Mouse (Mus musculus) neural tube, embryonic 12.5 days (tissue): Measurements from ENCODE around the gene Cacng8. TPM values are rescaled to one million over a fixed set of nuclear protein-coding genes. Genes with fewer than 3 reads are reported as not detected.
A peak's percentile ranks its signal among the peaks of the same experiment; 100 is the strongest.

Experiments
- ATAC-seq: fragments of 200-750 bp; cut with Nextera tagmentation; 2 replicates; pipeline ENCODE4 v1.8.0; 2017; ENCODE audit warnings: low read depth, mild to moderate bottlenecking, moderate TSS enrichment, moderate library complexity; ENCODE audit not compliant: low FRiP score
- H3K27ac ChIP-seq: fragments of 300-500 bp; sonication (generic); 2 replicates; pipeline ENCODE4 v1.5.1; 2016
- H3K27me3 ChIP-seq: fragments of 300-500 bp; sonication (generic); replicated peaks from 2 replicates; pipeline ENCODE4 v1.6.1; 2016; ENCODE audit warnings: mild to moderate bottlenecking
- H3K36me3 ChIP-seq: fragments of 300-500 bp; sonication (generic); 2 replicates; pipeline ENCODE4 v1.6.1; 2016; ENCODE audit warnings: mild to moderate bottlenecking
- H3K4me1 ChIP-seq: fragments of 300-500 bp; sonication (generic); 2 replicates; pipeline ENCODE4 v1.6.1; 2016
- H3K4me2 ChIP-seq: fragments of 300-500 bp; sonication (generic); replicated peaks from 2 replicates; pipeline ENCODE4 v1.6.1; 2016; ENCODE audit warnings: mild to moderate bottlenecking
- H3K4me3 ChIP-seq: fragments of 300-500 bp; sonication (generic); 2 replicates; pipeline ENCODE4 v1.5.1; 2016
- H3K9ac ChIP-seq: fragments of 300-500 bp; sonication (generic); 2 replicates; pipeline ENCODE4 v1.6.1; 2016; ENCODE audit warnings: mild to moderate bottlenecking
- H3K9me3 ChIP-seq: fragments of 300-500 bp; sonication (generic); 2 replicates; pipeline ENCODE4 v1.6.1; 2016; ENCODE audit warnings: mild to moderate bottlenecking
- WGBS: fragments of 180-500 bp; shearing (Covaris S2); methylation state at CpG from one replicate; pipeline ENCODE4 v1.1.7; 2016; 5-methylcytosine and 5-hydroxymethylcytosine counted together
- polyA plus RNA-seq: library from polyadenylated mRNA; unstranded; fragments of >200 nt; fragmentation: Nextera tagmentation; extraction: Ambion mirVana; gene quantifications from 2 replicates; pipeline ENCODE4 v1.2.1, GENCODE M21; 2016

Gene Cacng8
- polyA plus RNA-seq, 1 experiment from 2014 or later, result 7.1 TPM

DNA sequence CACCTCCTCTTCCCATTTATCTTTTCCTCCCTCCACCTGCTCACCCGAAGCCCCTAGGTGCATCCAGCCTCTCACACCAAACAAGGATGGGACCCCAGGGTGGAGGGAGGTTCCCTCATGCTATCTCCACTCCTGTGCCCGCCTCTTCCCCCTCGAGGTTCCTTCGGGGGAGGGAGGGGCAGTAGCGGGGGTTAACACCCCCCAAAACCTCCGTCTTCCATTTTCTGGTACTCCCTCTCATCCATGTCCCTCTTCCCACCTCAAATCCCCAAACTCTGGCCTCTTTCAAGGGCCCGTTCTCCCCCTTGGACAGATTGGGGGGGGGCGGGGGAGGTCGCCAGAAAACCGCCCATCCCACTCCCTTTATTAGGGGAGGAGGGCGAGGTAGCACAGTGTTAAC is 22.9 kb upstream of the Cacng8 start:
- Histone ChIP-seq H3K4me1 (peaks cover 6% of the 10 kb centered on the region), H3K27ac (no peak overlapping the region), H3K36me3 (peaks cover 17% of the 10 kb centered on the region; the same call in 1 of the 2 replicates), H3K27me3 (peaks cover 16% of the 10 kb centered on the region), H3K9ac (no peak overlapping the region), H3K4me2 (0 out of 2 replicates have a peak overlapping the region, but pooled peaks have one; percentile 10), H3K4me3 (no peak overlapping the region), H3K9me3 (no peaks in the 10 kb centered on the region)
- 6% methylated on average over 9 of the region's 11 CpGs for WGBS
- 0 out of 2 replicates have a peak, but pooled peaks have one; percentile 35 for ATAC-seq

DNA sequence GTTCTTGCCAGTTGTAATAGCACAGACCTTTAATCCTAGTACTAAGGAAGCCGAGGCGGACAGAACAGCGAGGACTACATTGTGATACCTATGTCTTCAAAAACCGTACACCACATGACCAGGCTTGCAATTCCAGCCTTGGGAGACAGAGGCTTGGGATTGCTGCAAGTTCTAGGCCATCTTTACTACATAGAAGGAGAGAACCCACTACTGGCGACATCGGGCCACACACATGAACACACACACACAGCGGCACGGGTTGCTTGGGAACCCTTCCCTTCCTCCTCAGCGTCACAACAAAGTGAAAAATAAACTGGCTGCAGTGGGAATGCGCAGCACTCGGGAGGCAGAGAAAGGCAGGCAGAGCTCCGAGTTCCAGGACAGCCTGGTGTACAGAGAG is 22.2 kb upstream of the Cacng8 start:
- H3K27ac ChIP-seq, result no peak overlapping the region
- H3K9me3 ChIP-seq, result no peaks in the 10 kb centered on the region
- no peak overlapping the region for H3K9ac ChIP-seq
- no peak overlapping the region for H3K4me2 ChIP-seq
- peaks cover 16% of the 10 kb centered on the region for H3K27me3 ChIP-seq
- no peak overlapping the region for H3K4me3 ChIP-seq
- 30% methylated on average over 12 of the region's 12 CpGs for WGBS
- peaks cover 6% of the 10 kb centered on the region for H3K4me1 ChIP-seq
- peaks cover 17% of the 10 kb centered on the region; the same call in 1 of the 2 replicates for H3K36me3 ChIP-seq
- no peak for ATAC-seq

DNA sequence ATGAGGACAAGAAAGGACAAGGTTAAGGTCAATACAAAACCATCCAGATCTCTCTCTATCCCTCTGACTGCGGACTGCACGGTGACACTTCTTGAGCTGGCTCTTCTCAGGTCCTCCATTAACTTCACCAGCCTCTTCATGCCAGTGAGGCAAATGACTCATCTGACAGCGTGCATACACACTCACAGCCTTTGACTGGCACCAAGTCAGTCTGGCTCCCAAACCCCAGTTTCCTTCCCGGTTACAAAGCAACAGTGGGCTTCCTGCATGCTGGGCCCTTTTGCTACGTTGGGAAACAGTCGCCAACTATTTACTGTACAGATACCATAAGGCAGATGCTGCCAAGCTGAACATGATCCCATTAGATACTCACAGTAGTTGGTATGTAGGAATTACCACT is 21.3 kb upstream of the Cacng8 start:
- H3K4me1 ChIP-seq, result peaks cover 6% of the 10 kb centered on the region
- H3K36me3 ChIP-seq, result peaks cover 15% of the 10 kb centered on the region; the same call in 1 of the 2 replicates
- no peaks in the 10 kb centered on the region for H3K9me3 ChIP-seq
- no peak overlapping the region for H3K4me2 ChIP-seq
- no peak for ATAC-seq
- 82% methylated on average over 6 of the region's 6 CpGs for WGBS
- H3K27ac ChIP-seq, result no peak overlapping the region
- no peak overlapping the region for H3K9ac ChIP-seq
- peaks cover 16% of the 10 kb centered on the region for H3K27me3 ChIP-seq
- no peak overlapping the region for H3K4me3 ChIP-seq

DNA sequence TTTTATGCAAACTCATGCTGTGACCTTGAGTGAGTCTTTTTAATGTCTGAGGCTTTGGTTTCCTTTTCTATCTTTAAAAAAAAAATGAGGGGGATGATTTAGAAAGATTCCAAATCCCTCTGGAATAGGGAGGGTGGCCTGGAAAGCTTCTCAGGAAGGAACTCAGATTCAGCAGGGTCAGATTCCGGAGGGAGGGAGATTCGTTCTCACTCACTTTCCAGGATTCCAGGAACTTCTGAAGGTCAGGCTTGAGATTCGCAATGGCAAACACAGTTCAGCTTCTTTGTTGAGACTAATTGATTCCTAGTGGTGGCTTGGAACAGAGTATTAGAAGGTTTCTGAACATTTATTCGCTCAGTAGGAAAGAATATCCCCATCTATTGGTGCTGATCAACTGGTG is 20.1 kb upstream of the Cacng8 start:
- H3K27ac ChIP-seq, result no peak overlapping the region
- H3K4me2 ChIP-seq, result no peak overlapping the region
- H3K36me3 ChIP-seq, result peaks cover 8% of the 10 kb centered on the region; the same call in 1 of the 2 replicates
- peaks cover 6% of the 10 kb centered on the region for H3K4me1 ChIP-seq
- H3K27me3 ChIP-seq, result peaks cover 16% of the 10 kb centered on the region
- H3K4me3 ChIP-seq, result no peak overlapping the region
- no peak overlapping the region for H3K9ac ChIP-seq
- ATAC-seq, result no peak
- WGBS, result 66% methylated on average over 4 of the region's 4 CpGs
- no peaks in the 10 kb centered on the region for H3K9me3 ChIP-seq

GRCm38 (mm10) chr7:3372376-3372775 is 18.1 kb upstream of the Cacng8 start:
- Histone ChIP-seq H3K27me3 (no peaks in the 10 kb centered on the region), H3K4me2 (no peak overlapping the region), H3K4me3 (no peak overlapping the region), H3K9me3 (no peaks in the 10 kb centered on the region), H3K27ac (no peak overlapping the region), H3K36me3 (no peaks in the 10 kb centered on the region), H3K4me1 (peaks cover 5% of the 10 kb centered on the region), H3K9ac (no peak overlapping the region)
- ATAC-seq, result no peak
- WGBS, result 56% methylated on average over 2 of the region's 2 CpGs

- Histone ChIP-seq H3K4me3 (no peak overlapping the region), H3K9me3 (no peaks in the 10 kb centered on the region), H3K4me1 (no peaks in the 10 kb centered on the region), H3K27ac (no peak overlapping the region), H3K27me3 (no peaks in the 10 kb centered on the region), H3K4me2 (no peak overlapping the region), H3K36me3 (no peaks in the 10 kb centered on the region), H3K9ac (no peak overlapping the region)
- no peak for ATAC-seq
- WGBS, result 90% methylated on average over 8 of the region's 8 CpGs
These were observed 16.7 kb upstream of the Cacng8 start for GRCm38 (mm10) chr7:3373754-3374153.

GRCm38 (mm10) chr7:3376831-3377230 is 13.7 kb upstream of the Cacng8 start:
- H3K9me3 ChIP-seq, result no peaks in the 10 kb centered on the region
- 54% methylated on average over 4 of the region's 4 CpGs for WGBS

GRCm38 (mm10) chr7:3382123-3382522 is 8.4 kb upstream of the Cacng8 start:
- 86% methylated on average over 9 of the region's 9 CpGs for WGBS
- no peak overlapping the region for H3K4me2 ChIP-seq
- H3K27ac ChIP-seq, result no peak overlapping the region
- no peak overlapping the region for H3K4me3 ChIP-seq
- no peaks in the 10 kb centered on the region for H3K27me3 ChIP-seq
- H3K9ac ChIP-seq, result no peak overlapping the region
- H3K36me3 ChIP-seq, result no peaks in the 10 kb centered on the region
- H3K4me1 ChIP-seq, result no peaks in the 10 kb centered on the region
- no peaks in the 10 kb centered on the region for H3K9me3 ChIP-seq
- ATAC-seq, result no peak

More at GRCm38 (mm10) chr7:3376831-3377230, 13.7 kb upstream of the Cacng8 start:
- Histone ChIP-seq H3K4me2 (no peak overlapping the region), H3K36me3 (no peaks in the 10 kb centered on the region), H3K27ac (no peak overlapping the region), H3K4me3 (no peak overlapping the region), H3K4me1 (no peaks in the 10 kb centered on the region), H3K9ac (no peak overlapping the region), H3K27me3 (no peaks in the 10 kb centered on the region)
- no peak for ATAC-seq

DNA sequence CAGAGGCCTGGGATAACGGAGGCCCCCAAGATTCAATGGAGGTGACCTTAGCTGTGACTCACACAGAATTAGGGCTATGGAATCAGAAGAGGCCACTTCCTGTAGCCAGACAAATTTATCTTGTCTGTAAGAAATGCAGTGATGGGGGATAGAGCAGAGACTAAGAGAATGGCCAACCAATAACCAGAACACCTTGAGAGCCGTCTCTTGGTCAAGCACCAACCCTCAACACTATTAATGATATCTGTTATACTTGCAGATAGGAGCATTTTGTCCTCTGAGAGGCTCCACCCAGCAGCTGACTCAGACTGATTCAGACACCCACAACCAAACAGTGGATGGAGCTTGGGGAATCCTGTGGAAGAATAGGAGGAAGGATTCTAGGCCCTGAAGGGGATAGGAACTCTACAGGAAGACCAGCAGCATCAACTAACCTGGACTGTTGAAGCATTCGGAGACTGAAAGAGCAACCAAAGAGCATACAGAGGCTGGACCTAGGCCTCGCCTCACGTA is 5.6 kb upstream of the Cacng8 start:
- Histone ChIP-seq H3K9ac (no peak overlapping the region), H3K27ac (no peak overlapping the region), H3K9me3 (no peaks in the 10 kb centered on the region), H3K27me3 (no peaks in the 10 kb centered on the region), H3K4me3 (no peak overlapping the region), H3K4me1 (peaks cover 3% of the 10 kb centered on the region; the same call in 1 of the 2 replicates), H3K4me2 (no peak overlapping the region), H3K36me3 (no peaks in the 10 kb centered on the region)
- ATAC-seq, result no peak
- WGBS, result 90% methylated on average over 5 of the region's 5 CpGs

- H3K4me2 ChIP-seq, result no peak overlapping the region
- no peaks in the 10 kb centered on the region for H3K27me3 ChIP-seq
- ATAC-seq, result no peak
- no peak overlapping the region for H3K27ac ChIP-seq
- H3K9ac ChIP-seq, result no peak overlapping the region
- WGBS, result 73% methylated on average over 6 of the region's 6 CpGs
- H3K4me3 ChIP-seq, result no peak overlapping the region
- no peaks in the 10 kb centered on the region for H3K9me3 ChIP-seq
- H3K36me3 ChIP-seq, result no peaks in the 10 kb centered on the region
- peaks cover 6% of the 10 kb centered on the region for H3K4me1 ChIP-seq
These were observed 4.3 kb upstream of the Cacng8 start for GRCm38 (mm10) chr7:3386036-3386730.

GRCm38 (mm10) chr7:3387761-3388160 is 2.7 kb upstream of the Cacng8 start:
- Histone ChIP-seq H3K27ac (no peak overlapping the region), H3K4me3 (no peak overlapping the region), H3K36me3 (no peaks in the 10 kb centered on the region), H3K27me3 (no peaks in the 10 kb centered on the region), H3K9ac (no peak overlapping the region), H3K9me3 (no peaks in the 10 kb centered on the region), H3K4me1 (peaks cover 20% of the 10 kb centered on the region), H3K4me2 (no peak overlapping the region)
- 81% methylated on average over 18 of the region's 18 CpGs for WGBS
- ATAC-seq, result no peak

- WGBS, result 62% methylated on average over 6 of the region's 6 CpGs
- no peak for ATAC-seq
- no peak overlapping the region for H3K4me3 ChIP-seq
These were observed 1.6 kb upstream of the Cacng8 start for GRCm38 (mm10) chr7:3388885-3389284.

More at GRCm38 (mm10) chr7:3388885-3389284, 1.6 kb upstream of the Cacng8 start:
- Histone ChIP-seq H3K36me3 (peaks cover under 1% of the 10 kb centered on the region; the same call in 1 of the 2 replicates), H3K4me2 (no peak overlapping the region), H3K27me3 (no peaks in the 10 kb centered on the region), H3K9me3 (no peaks in the 10 kb centered on the region), H3K9ac (no peak overlapping the region), H3K27ac (no peak overlapping the region), H3K4me1 (peaks cover 21% of the 10 kb centered on the region)
